Mouse (Mus musculus) c-Kit-positive CD71-positive TER-119-positive erythroid progenitor cells, embryonic 14.5 days (primary cell): ENCODE measurements around the gene Sgsm1.
A peak's percentile ranks its signal among the peaks of the same experiment; 100 is the strongest.

ENCODE experiments used
- DNase-seq: peaks from one replicate; pipeline ENCODE4 v3.0.0-alpha.2; 2013; ENCODE audit warnings: low spot score

Sgsm1 gene

DNA sequence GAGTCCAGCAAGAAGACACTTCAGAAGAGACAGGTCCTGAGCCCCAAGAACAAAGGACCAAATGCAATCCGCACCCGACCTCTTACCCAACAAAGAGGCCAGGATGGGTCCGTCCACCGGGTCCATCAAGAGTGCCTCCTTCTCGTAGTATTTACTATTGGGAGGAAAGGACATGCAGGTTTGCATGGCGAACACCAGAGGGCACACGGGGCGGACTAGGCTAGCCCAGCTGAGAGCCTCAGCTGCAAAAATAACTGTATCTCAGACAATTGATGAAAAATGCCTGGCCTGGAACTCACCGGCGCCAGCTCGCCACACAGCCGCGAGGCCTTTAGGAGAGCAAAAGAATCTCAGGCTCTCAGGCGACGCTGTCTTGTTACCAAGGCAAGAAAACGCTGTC lies 25.0 kb downstream of the Sgsm1 start:
- DNase-seq = no peak

DNA sequence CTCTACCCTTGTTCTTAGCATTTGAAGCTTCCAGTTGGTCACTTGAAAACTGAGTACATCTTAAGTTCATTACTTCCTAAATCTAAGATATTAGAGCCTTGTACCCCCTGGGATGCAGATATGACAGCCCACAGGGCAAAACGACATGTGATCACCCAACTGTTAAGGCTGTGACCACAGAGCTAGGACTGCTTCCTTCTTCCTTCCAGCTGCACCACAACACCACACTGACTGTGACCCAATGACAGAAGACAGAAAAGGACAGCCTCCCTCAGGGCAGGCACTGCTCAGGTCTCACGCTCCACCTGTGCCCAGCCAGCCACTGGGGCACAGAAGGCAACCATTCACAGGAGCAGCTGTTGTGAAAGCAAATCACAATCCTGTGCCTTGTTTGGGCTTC lies 26.9 kb downstream of the Sgsm1 start:
- no peak for DNase-seq

DNA sequence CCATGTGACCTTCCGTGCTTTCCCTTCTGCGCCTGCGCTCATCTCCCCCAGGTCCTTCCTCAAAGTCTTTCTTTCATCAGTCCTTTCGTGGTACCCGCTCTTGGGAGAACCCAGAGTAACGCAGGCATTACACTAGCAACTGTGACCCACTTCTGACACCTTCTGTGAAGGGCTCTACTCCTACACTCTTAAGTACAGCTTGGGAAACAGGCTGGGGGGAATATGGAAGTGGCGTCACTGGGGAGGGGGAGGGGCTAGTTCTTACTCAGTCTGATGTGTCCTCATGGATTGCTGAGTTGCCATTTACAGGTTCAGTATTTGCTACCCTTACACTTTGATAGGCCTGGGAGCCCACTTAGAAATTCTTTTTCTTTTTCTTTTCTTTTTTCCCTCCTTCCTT lies 29.0 kb downstream of the Sgsm1 start:
- no peak for DNase-seq

DNA sequence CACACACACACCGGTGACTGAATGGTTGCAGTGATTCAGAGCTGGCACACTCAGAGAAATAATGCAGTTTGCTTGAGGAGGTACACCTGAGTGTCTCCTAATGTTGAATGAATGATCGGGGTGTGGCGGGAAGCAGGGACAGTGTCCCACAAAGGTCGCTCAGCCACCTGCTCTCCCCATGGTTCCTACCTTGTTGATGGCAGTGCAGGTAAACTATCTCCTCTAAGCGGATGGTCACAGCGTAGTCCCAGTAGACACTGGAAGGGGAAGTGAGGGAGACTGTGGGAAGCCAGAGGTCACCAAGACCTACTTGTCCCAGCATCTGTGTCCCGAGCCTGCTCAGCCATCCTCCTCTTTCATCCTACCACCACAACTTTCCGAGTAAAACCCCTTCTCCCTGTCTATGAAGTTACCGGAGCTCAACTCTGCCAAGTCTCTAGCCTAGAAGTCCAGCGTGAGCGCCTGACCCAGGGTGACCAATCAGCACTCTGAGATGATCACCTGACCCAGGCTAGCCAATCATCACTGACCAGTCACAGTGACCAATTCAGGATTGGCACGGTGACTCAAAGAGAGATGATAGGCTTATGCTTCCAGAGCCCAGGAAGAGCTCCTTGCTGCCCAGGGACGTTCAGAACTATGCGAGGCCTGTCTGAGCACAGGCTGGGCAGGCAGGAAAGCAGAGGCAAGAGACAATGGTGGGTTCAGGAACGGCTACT lies 30.3 kb downstream of the Sgsm1 start:
- no peak for DNase-seq

DNA sequence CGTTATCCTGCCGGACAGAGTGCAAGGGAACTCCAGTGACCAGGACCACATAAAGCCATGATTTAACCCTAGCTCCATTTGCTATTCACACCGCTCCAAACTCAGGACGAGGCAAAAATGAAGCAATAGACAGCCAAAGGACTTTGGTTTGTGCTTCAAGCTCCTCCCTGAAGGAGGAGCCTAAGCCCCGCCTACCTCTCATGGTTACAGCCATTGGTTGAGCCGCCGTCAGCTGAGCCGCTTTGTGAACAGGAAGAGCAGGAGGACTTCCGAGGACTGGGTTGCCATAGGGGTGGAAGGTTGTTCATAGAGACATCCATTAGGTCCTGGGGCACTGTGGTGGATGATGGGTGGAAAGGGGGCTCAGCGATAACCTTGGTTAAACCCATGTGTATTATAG lies 34.7 kb downstream of the Sgsm1 start:
- no peak for DNase-seq

DNA sequence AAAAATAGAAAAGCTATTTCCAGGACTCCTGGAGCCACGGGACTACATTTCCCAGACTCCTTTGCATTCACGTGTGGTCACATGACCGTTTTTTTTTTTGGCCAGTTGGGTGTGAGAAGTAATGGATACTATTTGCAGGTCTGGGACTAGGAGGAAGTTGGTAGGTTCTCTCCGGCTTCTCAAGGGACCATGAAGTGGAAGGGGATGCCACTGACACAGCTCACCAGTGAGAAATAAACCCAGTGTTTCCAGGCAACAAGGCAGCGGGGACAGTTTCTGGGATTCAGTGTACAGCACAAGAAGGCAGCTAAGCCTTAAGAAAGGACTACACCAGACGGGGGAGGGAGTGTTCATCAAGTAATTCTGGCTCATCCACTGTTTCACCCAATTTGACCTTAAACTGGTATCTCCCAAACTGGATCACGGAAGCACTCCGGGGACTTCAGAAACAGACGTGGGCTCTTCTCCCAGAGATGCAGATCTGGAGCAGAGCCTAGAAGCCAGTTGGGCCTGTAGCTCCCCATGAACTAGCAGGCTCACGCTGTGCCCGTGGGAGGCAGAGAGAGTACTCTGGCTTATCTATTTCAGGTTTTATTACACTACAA lies 39.3 kb downstream of the Sgsm1 start:
- DNase-seq = no peak

DNA sequence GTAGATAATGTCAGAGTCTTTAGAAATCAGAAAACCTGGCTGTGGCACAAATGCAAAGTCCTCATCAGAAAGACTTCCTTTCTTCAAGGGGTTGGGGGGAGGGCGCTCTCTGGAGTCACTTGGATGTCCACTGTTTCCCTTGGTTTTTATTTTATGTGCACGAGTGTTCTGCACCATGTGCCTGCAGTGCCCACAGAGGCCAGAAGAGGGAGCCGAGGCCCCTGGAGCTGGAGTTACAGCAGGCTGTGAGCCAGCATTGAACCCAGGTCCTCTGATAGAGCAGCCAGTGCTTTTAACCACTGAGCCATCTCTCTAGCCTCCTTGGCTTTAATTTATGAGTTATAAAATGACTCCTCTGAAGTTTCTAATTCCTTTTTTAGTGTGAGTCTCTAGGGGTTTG lies 40.5 kb downstream of the Sgsm1 start:
- DNase-seq = no peak

DNA sequence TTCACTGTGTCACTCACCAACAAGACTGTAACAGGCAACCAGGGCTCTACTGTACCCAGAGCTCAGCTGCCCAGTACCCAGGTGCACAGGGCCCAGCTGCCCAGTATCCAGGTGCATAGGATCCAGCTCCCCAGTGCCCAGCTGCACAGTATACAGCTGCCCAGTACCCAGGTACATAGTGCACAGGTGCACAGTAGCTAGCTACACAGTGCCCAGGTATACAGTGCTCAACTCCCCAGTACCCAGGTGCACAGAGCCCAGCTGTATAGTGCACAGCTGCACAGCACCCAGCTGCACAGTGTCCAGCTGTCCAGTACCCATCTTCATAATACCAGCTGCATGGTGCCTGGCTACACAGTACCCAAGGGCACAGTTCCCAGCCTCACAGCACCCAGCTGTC lies 42.3 kb downstream of the Sgsm1 start:
- no peak for DNase-seq

DNA sequence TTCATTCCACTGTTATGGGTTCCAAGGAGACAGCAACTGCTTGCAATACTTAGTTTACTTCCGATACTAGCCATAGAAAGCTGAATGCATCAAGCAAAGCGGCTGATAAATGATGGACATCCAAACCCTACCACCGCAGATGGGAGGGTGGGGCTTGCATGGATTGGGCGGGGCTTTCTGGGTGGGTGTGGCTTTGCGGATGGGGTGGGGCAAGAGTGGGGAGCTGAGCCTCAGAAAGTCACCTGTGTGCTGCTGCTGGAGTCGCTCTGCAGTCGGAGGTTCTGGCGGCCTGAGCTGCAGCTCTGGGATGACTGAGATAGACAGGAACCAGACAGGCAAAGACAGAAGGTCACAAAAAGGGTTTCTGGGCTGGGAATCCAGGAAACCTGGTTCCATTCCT lies 44.9 kb downstream of the Sgsm1 start:
- DNase-seq = no peak

DNA sequence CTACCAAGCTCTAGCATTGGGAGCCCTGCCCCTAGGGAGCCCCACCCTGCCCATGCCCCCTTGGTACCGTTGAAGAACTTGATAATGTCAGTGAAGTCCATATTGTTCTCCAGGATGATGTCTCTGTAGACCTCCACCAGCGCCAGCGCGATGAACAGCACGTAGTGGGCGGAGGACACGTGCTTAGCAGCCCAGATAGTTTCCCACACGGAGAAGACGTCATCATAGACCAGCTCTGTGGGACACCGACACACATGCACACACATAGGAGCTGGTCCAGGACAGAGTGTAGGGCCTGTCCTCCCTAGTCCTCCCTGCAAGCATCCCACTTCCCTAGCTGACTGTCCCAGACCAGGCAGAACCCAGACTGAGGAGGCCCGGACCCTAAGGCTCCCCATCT lies 59.8 kb downstream of the Sgsm1 start:
- no peak for DNase-seq

DNA sequence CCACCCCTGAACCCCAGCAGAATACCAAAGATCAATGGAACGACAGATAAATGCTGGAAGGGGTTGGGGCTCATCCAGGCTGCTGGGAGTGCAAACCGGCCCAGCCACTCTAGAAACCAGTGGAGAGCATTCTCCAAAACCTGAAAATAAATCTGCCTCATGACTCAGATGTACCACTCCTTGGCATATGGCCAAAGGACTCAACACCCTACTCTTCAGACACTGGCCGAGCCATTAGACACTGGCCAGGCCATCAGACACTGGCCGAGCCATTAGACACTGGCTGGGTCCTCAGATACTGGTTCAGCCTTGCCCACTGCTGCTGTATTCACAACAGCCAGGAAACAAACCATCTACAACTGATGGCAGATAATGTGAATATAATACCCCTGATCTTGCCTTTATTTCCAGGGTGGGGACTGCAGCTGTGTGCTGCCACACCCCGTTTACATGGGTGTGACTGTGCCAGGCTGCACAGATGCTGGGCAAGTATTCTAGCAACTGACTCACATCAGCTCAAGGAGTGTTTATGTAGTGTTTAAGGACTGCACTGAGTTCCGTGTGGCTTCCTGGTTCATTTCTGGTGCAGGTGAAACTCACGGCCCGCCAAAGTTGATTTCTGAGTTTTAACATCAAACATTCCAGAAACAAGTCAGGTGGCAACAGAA lies 61.2 kb downstream of the Sgsm1 start:
- DNase-seq = no peak

DNA sequence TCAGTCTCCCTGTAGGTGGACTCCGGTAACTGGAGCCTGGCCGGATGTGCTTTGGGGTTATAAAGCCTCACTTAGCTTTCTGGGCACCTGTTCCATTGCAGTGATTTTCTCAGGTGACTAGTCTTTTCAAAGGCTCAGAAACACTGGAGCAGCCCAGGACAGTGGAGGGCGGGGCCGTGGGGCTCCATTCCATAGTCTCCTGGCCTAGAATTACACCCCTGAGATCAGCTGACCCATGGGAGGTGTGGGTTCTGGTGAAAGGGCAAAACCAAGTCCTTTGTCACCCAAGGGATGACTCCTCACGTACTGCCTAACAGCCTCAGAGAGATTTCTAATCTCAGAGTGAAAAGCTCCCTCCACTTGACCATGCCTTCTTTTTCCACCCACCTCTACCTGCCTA lies 80.4 kb downstream of the Sgsm1 start:
- DNase-seq = no peak

DNA sequence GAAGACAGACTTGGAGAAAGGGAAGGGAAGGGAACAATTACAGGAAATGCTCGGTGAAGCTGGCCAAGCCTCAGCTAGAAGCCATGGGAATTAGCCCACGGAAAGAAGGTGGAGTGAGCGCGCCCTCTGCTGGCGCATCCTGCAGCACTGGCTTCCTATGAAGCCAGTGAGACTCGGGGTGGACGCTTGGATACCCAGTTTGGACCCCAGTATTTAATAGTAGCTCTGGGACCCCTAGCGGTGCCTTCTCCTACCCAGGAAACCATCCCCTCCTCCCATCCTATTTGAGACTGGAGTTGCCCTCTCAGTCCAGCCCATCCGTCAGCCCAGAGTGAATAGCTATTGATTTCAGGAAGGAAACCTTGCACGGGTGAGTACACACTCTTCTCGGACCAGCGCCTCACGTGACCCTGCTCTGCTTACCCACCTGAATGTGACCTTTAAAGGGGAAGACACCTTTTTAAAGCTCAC lies 83.9 kb downstream of the Sgsm1 start, which contains the start of gene Tmem211:
Gene Tmem211, plus strand, starts transcription at position 278 of the 471 bp plus-strand sequence.
- peak; percentile 28 for DNase-seq

DNA sequence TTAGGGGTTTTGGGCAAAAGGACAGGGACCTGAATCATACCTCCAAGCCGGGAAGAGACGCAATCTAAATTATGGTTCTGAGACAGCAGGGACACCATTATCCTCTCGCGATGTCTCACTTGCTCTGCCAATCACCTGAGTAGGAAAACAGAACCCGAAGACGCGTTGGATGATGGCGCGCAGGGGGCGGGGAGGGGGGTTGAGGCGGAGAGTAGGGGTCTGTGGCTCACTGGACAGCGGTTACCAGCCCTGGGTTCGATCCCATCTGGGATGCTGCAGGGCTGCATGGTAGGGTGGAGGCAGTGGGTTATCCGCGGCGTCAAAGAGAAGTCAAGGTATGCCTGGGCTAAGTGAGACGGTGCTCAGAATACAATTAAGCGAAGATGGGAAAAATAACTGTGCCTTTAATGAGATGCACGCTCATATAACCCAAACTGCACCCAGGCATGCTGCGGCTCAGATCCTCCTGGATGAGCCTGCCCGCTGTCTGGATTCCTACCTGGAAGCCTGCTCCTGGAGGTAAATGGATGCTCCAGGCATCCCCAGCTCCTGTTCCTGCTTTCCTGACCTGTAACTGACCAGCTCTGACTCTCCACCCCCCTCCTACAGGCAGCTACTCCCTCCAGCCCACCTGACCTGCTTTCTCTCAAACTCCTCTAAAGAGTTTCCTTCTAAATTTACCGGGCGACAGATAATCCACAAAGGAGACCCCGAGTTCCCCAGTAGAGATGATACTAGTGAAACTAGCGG lies 84.7 kb downstream of the Sgsm1 start:
- no peak for DNase-seq

DNA sequence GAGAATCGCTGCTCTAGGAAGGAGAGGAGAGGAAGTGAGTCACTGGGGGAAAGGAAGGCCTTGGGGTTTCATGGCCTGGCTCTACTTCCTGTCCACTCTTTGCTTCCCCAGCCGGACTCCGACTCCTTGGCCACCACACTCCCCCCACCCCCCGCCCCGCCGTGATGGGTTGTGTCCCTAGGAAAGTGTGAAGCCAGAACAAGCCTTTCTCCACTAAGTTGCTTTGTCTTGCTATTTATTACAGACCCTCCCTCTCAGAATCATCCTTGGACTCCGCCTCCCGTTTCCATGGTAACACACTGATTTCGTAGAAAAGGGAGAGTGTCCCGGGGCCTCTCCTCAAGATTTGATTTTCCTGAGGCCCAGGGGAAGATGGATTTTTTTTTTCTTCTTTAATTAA lies 85.3 kb downstream of the Sgsm1 start:
- no peak for DNase-seq

DNA sequence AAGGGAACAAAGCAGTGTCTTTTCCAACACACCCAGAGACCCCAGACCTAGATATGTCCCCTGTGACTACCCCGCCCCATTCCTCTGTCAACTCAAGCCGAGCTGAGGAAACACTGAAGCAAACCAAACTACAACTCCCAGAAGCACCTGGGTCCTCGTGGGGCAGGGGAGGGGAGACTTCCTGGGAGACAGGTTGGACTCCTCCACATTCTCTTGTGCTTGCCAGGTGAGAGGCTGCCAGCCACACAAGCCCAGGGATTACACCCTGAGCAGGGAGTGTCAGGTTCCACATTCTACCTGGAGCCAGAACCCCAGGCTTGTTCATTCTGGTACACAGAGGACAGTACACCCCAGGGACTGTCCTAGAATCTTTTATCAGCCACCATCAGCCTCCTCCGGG lies 86.7 kb downstream of the Sgsm1 start:
- no peak for DNase-seq

DNA sequence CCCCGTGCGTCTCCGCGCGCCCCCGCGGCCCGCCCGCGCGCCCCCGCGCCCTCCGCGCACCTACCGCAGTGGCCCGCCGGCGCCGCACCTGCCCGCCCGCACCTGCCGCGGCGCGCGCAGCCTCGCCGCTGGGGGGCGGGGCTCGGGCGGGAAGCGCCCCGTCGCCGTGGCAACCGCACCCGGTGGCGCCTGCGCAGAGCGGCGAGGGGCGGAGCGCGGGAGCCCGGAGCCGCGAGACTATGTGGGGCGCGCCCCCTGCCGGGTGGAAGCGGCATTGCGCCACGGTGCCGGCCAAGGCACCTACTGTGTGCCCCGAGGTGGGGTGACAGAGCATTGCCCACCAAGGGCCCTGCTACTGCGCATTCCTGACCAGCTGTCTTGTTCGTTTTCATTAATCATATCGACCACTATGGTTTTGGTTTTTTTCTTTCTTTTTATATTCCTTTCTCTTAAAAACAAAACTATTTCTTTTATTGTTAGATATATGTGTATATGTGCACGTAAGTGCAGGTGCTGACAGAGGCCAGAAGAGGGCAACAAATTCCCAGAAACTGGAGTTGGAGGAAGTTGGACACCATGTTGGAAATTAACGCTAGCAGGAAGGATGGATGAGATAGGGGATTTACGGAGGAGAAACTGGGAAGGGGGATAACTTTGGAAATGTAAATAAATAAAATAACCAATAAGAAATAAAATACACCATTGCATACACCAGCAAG lies 89.3 kb downstream of the Sgsm1 start, which contains the start of gene 2900026A02Rik:
Gene 2900026A02Rik, minus strand, starts transcription at position 90 of the 719 bp plus-strand sequence.
- DNase-seq = peak; percentile 11

DNA sequence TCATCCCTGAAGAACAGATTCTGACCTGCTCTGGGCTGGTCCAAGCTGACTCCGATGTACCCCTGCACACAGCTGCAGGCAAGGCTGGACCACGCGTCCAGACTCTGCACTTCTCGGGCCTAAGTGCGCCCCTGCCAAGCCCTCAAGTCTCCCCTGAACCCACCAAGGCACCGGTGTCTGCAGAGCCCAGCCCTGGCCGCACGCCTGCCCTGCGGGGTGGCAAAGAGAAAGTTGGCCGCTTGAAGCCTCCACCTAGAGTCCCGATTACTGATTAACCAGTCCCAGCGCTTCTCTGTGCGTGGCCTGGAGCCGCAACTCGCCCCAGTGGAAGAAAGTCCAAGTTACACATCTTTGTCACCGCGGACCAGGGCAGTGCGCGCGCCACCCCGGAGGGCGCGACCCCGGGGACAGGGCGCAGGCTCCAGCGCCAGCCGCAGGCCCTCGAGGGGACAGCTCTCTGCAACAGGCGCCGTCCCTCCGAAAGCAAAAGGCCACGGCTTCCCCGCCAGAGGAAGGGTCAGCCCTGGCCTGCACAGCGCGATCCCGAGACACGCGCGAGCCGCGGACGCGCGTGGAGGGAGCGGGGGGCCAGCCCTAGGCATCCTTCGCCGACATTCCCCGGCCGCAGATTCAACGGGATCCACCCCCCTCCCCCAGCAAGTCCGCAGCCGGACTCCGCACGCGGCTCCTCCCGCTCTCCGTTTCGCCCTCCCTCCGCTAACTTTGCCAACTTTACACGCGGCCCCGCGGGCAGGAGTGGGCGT lies 90.0 kb downstream of the Sgsm1 start:
- DNase-seq = no peak

DNA sequence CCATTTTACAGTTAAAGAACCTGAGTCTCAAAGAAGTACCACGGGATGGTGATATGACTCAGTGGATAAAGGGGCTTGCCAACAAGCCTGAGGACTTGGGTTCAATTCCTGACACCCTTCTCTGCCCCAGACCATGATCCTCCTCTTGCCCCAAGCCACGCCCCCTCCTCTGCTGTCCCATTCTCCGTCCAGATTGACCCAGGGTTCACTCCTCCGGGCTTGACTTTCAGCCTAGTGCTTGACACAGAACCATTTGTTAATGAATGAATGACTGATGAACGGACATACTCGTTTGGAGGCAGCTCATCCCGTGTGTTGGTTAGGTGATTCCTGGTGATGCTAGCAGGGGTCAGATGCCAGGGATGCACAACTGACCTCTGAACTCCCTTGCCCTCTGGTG lies 90.7 kb downstream of the Sgsm1 start:
- DNase-seq = no peak

DNA sequence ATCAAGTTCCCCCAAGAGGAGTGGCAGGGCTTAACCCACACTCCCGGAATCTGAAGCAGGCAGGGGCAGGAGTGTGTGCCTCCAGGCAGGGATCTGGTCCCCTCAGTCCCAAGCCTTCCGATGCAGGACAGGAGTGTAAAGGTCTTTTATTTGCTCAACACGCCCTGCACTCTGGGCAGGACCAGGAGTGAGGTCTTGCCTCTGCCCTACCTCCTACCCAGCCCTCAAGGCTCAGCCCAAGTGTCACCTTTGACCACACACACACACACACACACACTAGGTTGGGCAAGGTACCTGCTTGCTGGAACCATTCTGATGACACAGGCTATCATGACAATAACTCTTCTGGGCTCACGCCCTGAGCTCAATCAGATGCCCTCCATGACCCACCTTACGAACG lies 91.1 kb downstream of the Sgsm1 start:
- no peak for DNase-seq

DNA sequence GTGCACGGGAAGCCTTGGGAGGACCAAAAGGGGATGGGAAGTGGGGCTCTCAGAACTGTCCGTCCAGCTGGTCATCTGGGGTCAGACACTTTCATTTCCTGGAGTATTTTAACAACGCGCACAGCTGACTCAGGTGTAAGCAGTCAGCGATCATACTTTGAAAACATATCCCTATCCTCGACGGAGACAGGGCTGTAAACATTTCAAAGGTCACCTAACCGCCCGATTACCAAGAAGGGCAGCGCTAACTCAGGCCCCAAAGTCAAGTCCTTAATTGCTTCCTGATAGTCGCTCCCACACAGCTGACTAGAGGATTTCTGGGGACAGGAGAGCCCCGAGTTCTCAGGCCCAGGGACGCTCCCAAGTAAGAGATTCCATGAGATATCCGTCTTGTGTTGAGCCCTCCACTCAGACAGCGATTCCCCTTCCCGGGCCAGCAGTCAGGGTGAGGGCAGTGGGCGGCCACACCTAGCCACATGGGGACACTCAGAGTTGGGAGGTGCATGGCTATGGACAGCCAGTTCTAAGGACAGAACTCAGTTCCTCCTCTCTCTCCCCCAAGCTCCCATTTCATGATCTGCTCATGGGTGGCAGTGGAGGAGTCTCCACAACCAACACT lies 91.9 kb downstream of the Sgsm1 start:
- DNase-seq = no peak
